9 mouse cellular contexts compared by ENCODE assay signal in genomic region chr2:172329179-172329578, GRCm38 (mm10). TPM values are rescaled to one million over a fixed set of nuclear protein-coding genes. Genes with fewer than 3 reads are reported as not detected.
DNase-seq lines count a peak whose midpoint lies in the region; ATAC-seq and TF ChIP-seq lines count a peak whose summit lies in the region.
"Had no signal": no experiment of that assay in that cellular context is flagged by ENCODE, and none has a peak within 500 bp of the region (broad histone marks: within the 10 kb centered on the region; RNA-seq: fewer than 3 reads in every experiment).

No protein-coding gene starts in this region.

- peak overlapping the region; percentile 43 for H3K4me2 ChIP-seq in forebrain, postnatal 0 days (ENCODE audit: low read depth)

- H3K9me3 ChIP-seq in E14TG2a.4 (ENCODE audit: low read length): peaks cover 4% of the 10 kb centered on the region; the same call in 1 of the 2 replicates
- no peaks in the 10 kb centered on the region for H3K9me3 ChIP-seq in forebrain, postnatal 0 days (ENCODE audit: low read length)

- no peak overlapping the region for H3K27ac ChIP-seq in cerebellum, adult 2 months (ENCODE audit: insufficient read depth, low read length)
- H3K27ac ChIP-seq in forebrain, postnatal 0 days (ENCODE audit: low read depth, low read length): no peak overlapping the region

- peak; percentile 54 for TF ChIP-seq CTCF in E14TG2a.4 (conservative IDR thresholded peaks at IDR 0.05; ENCODE audit: low read length)
- peak; percentile 70 for TF ChIP-seq CTCF in cerebellum, adult 2 months (IDR thresholded peaks at IDR 0.05; ENCODE audit: borderline replicate concordance, insufficient read depth, low read depth, low read length)
- TF ChIP-seq CTCF in forebrain, postnatal 0 days (IDR thresholded peaks at IDR 0.05; ENCODE audit: low read depth): peak; percentile 96

- H3K4me3 ChIP-seq in E14TG2a.4 (replicated peaks; ENCODE audit: low read length): no peak overlapping the region
- no peak overlapping the region for H3K4me3 ChIP-seq in cerebellum, adult 2 months (replicated peaks; ENCODE audit: insufficient read depth, low read depth, low read length)
- H3K4me3 ChIP-seq in forebrain, postnatal 0 days (ENCODE audit: low read depth, low read length): 0 out of 2 replicates have a peak overlapping the region, but pooled peaks have one; percentile 10

- no peak for TF ChIP-seq POLR2A in cerebellum, adult 2 months (IDR thresholded peaks at IDR 0.05; ENCODE audit: borderline replicate concordance, insufficient read depth, low read length)

- no peaks in the 10 kb centered on the region for H3K36me3 ChIP-seq in E14TG2a.4 (ENCODE audit: insufficient read depth, low read length)
- H3K36me3 ChIP-seq in forebrain, postnatal 0 days (ENCODE audit: insufficient read depth): no peaks in the 10 kb centered on the region
- H3K36me3 ChIP-seq: G1E had no signal

- H3K4me1 ChIP-seq in E14TG2a.4 (replicated peaks; ENCODE audit: low read depth, low read length): peaks cover 6% of the 10 kb centered on the region
- H3K4me1 ChIP-seq in cerebellum, adult 2 months (ENCODE audit: control insufficient read depth, insufficient read depth, low read length): no peaks in the 10 kb centered on the region
- H3K4me1 ChIP-seq in forebrain, postnatal 0 days (ENCODE audit: insufficient read depth): no peaks in the 10 kb centered on the region

- 4% methylated on average over 13 of the region's 13 CpGs for WGBS in cerebellum, adult 2 months
- WGBS in forebrain, postnatal 0 days: 1% methylated on average over 13 of the region's 13 CpGs

- DNase-seq in gastrocnemius, postnatal 10 days: peak; percentile 43
- no peak for DNase-seq in gastrocnemius, adult 8-10 months (ENCODE audit: low spot score in 2 of 2)
- DNase-seq in cerebellum, adult 2 months: peak; percentile 41 to 53
- peak; percentile 89 for DNase-seq in forebrain, postnatal 0 days
- peak; percentile 57 for DNase-seq in layer of hippocampus, adult 9-11 months
- peak; percentile 77 for DNase-seq in right cerebral cortex, postnatal 25 days

- H3K27me3 ChIP-seq in E14TG2a.4 (ENCODE audit: insufficient read depth, low read length): peaks cover 25% of the 10 kb centered on the region
- no peaks in the 10 kb centered on the region for H3K27me3 ChIP-seq in cerebellum, adult 2 months (ENCODE audit: control insufficient read depth, insufficient read depth, low read length)
- no peaks in the 10 kb centered on the region for H3K27me3 ChIP-seq in forebrain, postnatal 0 days (ENCODE audit: insufficient read depth, low read length)

- peak overlapping the region; percentile 38; the same call in 1 of the 2 replicates for H3K9ac ChIP-seq in forebrain, postnatal 0 days

- peak; percentile 96 for ATAC-seq in forebrain, postnatal 0 days
- peak; percentile 24; the same call in 1 of the 2 replicates for ATAC-seq in megakaryocyte, adult 5-6 weeks (ENCODE audit: poor library complexity, severe bottlenecking)

RNA-seq across cellular contexts. Expression of gene Fam210b, which starts 16.2 kb away (rescaled TPM):
- 1 to 10 TPM; 3.2 to 3.3 TPM for total RNA-seq in gastrocnemius, postnatal 10 days (2021)
- 1 to 10 TPM; 5.4 to 6.8 (median 6.1) TPM for total RNA-seq in gastrocnemius, adult 8-10 months (2022)
- polyA plus RNA-seq in cerebellum, adult 2 months (2012; rRNA removed): 13.0 and 14.0 TPM in 2 replicates
- 14.9 and 17.5 TPM in 2 replicates for total RNA-seq in forebrain, postnatal 0 days (2014; rRNA removed)
- 43.5 and 49.3 TPM in 2 replicates for polyA plus RNA-seq in forebrain, postnatal 0 days (2015; fragmentation: Nextera tagmentation; extraction: Ambion mirVana)
- total RNA-seq in megakaryocyte, adult 5-6 weeks (2015): 3.4 TPM in 2 replicates
- 1.5 and 2.3 TPM in 2 replicates for total RNA-seq in megakaryocyte, adult 5-6 weeks (2017)

RNA-seq across cellular contexts. Expression of gene Aurka, which starts 41.2 kb away (rescaled TPM):
- total RNA-seq in gastrocnemius, postnatal 10 days (2021): 1 to 10 TPM; 6.0 to 7.0 TPM
- 10 to 100 TPM in 2 of 4 experiments, 1 to 10 TPM in 2; 6.3 to 16.2 (median 11.4) TPM for total RNA-seq in gastrocnemius, adult 8-10 months (2022)
- 2.1 and 2.2 TPM in 2 replicates for polyA plus RNA-seq in cerebellum, adult 2 months (2012; rRNA removed)
- total RNA-seq in forebrain, postnatal 0 days (2014; rRNA removed): 4.7 and 9.2 TPM in 2 replicates
- 8.8 and 10.4 TPM in 2 replicates for polyA plus RNA-seq in forebrain, postnatal 0 days (2015; fragmentation: Nextera tagmentation; extraction: Ambion mirVana)
- 46.6 and 51.4 TPM in 2 replicates for total RNA-seq in megakaryocyte, adult 5-6 weeks (2015)
- 79.4 and 81.0 TPM in 2 replicates for total RNA-seq in megakaryocyte, adult 5-6 weeks (2017)

RNA-seq across cellular contexts. Expression of gene Cstf1, which starts 41.3 kb away (rescaled TPM):
- 10 to 100 TPM; 15.8 to 22.2 TPM for total RNA-seq in gastrocnemius, postnatal 10 days (2021)
- total RNA-seq in gastrocnemius, adult 8-10 months (2022): 10 to 100 TPM; 16.6 to 20.2 (median 19.3) TPM
- 28.2 and 31.6 TPM in 2 replicates for polyA plus RNA-seq in cerebellum, adult 2 months (2012; rRNA removed)
- total RNA-seq in forebrain, postnatal 0 days (2014; rRNA removed): 30.3 and 37.6 TPM in 2 replicates
- polyA plus RNA-seq in forebrain, postnatal 0 days (2015; fragmentation: Nextera tagmentation; extraction: Ambion mirVana): 28.9 and 29.3 TPM in 2 replicates
- total RNA-seq in megakaryocyte, adult 5-6 weeks (2015): 18.5 and 19.7 TPM in 2 replicates
- total RNA-seq in megakaryocyte, adult 5-6 weeks (2017): 34.4 and 39.7 TPM in 2 replicates

Comparison
In these comparisons a context has a peak if more than half of its experiments do, and no peak if none do; other contexts are left out.
1. DNase-seq: peak in gastrocnemius, postnatal 10 days (single experiment), cerebellum, adult 2 months (2 of 2), forebrain, postnatal 0 days (single experiment), layer of hippocampus, adult 9-11 months (single experiment) and right cerebral cortex, postnatal 25 days (single experiment); none in gastrocnemius, adult 8-10 months (0 of 2).
2. Peak in every context shown above with its lines, with median percentiles within 50 percentile points of each other: CTCF ChIP-seq.